Mouse (Mus musculus) mouse trophoblast stem cell (cell line): ENCODE measurements around the gene Rcc1l.

Experiments used
- in situ Hi-C, 2 experiments: fragments of 300-500 bp; cut with MseI, MboI; formaldehyde crosslinking; loops; 2 replicates in 1 of 2; 3 replicates in 1 of 2; pipeline ENCODE4 v1.15.1; 2025

Rcc1l gene

DNA sequence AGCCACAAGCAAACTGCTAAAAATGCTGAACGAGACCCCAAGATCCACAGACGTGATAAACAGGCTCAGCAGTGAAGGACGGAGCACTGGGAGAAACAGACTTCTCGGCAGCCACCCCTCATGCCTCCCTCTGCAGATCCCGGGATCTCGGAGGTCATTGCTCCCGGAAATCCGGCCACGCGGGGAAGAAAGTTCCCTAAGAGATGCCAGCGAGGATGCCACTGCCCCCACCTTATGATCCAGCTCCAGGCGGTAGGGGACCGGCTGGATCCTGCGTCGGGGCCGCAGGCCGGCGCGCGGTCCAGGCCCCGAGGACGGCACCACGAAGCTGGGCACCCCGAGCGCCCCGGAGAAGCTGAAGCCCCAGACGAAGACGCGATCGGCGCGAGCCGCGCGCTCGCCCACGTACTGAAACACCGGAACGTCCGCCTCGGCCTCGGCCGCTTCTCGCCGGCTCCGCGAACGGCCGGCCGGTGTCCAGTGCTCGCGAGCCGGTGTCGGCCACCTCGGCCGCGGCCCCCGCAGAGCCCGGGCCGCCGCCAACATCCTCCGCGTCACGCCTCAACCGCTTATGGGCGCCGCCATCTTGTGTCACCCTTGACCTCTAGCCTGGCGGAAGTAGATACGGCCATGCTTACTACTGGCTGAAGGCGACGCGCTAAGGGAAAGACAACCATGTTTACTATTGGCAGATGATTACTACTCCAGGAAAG, at the start of gene Rcc1l:
TSS of gene Rcc1l (minus strand) at position 606 of the 713 bp plus-strand sequence.
- in situ Hi-C loops, result no loop called here

- in situ Hi-C loops, result no loop called here
These were observed 48.7 kb upstream of the Rcc1l start for GRCm38 (mm10) chr5:134225110-134225901.

DNA sequence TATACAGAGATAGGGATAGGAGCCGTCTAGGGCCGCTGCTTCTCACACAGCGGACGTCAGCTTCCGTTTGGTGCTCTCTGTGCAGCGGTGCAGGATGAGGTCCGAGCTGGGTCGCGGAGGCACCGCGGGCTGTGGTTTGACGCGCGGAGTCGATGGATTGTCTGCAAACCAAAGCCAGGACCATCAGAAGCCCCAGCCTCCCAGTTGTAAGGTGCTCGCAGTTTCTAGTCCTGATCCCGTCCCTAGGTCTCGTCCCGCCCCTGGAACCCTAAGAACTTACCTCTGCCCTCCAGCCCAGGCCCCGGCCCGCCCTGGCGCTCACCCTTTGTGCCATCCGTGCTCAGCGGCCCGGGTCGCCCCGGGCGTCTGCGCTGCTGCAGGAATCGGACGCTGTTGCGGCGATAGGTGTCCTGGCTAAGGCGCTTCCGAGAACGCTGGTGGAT, 45.2 kb upstream of the Rcc1l start:
- in situ Hi-C loops, result no loop called here

GRCm38 (mm10) chr5:134221278-134221677, 44.7 kb upstream of the Rcc1l start:
- in situ Hi-C loops, result no loop called here

DNA sequence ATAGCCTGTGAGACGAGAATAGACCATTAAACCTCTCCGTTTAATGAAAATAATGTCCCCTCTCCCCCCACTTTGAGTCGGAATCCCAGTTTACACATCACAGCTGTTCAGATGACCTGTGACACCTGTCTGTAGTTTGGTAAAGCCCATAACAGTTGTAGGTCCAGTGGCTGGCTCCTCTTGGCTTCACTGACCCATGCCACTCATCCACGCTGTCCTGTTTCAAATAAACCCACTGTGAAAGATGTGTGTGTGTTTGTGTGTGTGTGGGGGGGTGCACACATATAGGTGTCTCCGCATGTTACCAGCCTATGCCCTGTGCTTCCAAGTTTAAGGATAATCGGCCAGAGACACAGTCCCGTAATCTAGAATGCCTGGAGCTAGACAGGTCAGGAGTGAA, 41.3 kb upstream of the Rcc1l start:
- in situ Hi-C loops, result no loop called here

- in situ Hi-C loops, result no loop called here
These were observed 37.6 kb upstream of the Rcc1l start for GRCm38 (mm10) chr5:134214021-134214806.

DNA sequence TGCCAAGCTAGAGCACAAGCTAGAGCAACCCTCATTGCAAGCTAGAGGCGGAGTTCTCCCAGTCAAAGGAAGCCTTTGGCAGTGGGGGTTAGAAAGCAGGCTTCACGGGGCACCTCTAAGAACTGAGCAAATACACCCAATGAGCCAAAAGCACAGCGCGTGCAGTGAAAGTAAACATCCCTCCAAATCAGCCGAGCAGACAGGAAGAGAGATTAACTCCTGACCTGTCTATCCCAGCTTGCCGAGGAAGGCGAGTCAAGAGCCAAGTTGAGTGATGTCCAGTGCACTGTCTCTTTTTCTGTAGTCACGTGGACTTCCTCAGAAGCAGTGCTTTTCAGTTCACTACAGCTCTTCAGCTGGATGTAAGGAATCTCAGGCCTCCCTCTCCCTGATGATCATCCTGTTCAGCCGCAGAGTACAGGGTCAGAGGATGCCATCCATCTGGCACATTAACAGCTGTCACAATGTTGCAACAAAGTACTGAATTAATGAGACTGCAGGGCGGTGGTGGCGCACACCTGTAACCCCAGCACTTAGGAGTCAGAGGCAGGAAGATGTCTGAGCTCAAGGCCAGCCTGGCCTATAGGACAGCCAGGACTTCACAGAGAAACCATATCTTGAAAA, 33.5 kb upstream of the Rcc1l start:
- in situ Hi-C loops, result no loop called here

DNA sequence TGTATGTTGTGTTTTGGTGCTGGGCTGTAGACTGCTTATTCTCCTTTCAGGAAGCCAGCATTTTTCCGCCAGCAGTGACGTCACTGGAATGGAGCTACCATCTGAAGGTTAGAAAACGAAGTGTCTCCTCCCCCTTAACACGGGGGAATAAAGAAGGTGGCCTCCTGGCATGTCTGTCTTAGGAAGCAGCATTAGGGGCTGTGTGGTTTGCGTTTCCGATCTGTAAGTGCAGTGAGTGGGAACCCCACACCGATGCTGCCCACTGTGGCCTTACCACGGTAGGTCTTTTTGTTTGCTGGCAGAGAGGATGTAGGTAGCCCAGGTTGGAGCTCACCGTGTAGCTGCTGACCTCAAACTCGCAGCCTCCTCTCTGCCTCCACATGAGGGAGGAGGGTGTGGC, 30.1 kb upstream of the Rcc1l start:
- in situ Hi-C loops, result no loop called here

DNA sequence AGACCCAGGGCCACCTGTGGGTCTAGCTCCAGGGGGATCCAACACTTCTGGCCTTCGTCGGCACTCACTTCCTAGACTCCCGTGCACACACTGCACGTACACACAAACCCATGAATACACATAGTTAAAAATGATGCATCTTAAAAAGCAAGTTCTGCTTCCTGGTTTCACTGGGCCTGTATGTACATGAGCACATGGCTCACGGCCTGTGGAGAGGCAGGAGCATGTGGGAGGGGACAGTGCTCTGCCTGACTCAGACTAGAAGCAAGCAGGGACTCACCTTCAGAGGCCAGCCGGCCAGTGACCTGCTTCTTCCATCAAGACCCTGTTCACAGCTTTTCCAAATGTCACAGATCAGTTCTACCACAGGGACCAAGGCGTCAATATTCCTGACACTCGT, 17.1 kb upstream of the Rcc1l start:
- in situ Hi-C loops, result no loop called here

- in situ Hi-C loops, result loop anchor here (5.0 kb wide), 1 partner anchor 154 kb away; no protein-coding TSS in a partner anchor
These were observed 12.0 kb upstream of the Rcc1l start for GRCm38 (mm10) chr5:134188571-134188970.

- in situ Hi-C loops, result loop anchor here (5.0 kb wide), 1 partner anchor 155 kb away; no protein-coding TSS in a partner anchor
These were observed 10.6 kb upstream of the Rcc1l start for GRCm38 (mm10) chr5:134186961-134187731.

- in situ Hi-C loops, result loop anchor here (5.0 kb wide), 1 partner anchor 156 kb away; no protein-coding TSS in a partner anchor
These were observed 9.5 kb upstream of the Rcc1l start for GRCm38 (mm10) chr5:134186059-134186458.

DNA sequence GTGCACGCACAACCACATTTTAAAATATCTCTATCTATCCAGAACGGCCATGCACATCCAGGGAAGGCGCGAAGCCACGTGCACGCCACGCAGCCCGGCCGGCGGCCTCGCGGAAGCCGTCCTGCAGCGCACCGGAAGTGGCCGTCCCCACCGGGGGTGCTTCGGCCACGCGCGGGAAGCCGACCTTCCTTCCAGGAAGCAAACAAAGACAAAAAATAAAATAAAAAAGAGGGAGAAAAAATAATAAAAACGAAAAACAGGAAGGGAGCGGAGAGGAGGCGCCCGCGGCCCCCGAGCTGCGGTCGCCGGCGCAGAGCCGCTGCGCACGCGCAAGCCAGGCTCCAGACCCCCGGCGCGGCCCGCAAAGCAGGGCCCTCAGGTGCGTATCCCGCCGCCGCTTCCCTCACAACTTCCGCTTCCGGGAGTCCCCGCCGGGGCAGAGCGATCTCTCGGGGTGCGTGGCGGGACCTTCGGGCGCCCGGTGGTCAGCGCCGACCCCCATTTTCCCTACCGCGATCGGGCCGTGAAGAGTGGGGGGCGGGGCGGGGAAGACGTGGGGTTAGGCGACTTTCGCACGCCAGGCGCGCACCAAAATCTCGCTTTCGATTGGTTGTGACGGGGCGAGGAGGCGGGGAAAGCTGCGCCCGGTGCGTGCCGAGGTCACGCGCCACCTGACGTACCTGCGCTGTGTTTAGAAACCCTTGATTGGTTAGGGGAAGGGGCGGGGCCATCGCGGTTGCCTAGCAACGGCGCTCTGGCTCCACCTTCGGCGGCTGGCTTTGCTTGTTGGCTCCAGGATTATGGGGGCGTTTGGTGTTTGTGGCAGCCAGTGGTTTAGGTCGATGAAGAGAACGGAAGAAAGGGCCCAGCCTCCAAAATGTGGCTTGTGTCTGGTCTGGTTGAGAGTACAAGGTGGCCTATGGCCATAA, 7.6 kb upstream of the Rcc1l start, which contains the start of gene Gtf2ird2:
TSS of gene Gtf2ird2 (plus strand) at position 140 of the 929 bp plus-strand sequence.
- in situ Hi-C loops, result no loop called here

DNA sequence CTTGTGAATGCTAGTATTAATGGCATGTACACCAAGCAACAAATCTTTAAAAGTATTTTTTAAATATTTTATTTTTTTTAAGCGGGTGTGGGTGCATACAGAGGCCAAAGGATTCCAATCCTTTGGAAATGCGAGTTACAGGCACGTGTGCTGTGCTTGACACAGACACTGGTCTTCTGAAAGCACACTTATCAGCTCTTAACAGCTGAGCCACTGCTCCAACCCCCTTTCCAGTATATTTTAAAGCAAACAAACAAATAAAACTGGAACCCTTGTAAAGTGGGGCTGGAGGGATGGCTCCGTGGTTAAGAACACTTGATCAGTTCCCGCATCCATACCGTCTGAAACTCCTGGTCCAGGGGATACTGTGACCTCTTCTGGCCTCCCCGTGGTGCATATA, 6.6 kb upstream of the Rcc1l start:
- in situ Hi-C loops, result no loop called here

GRCm38 (mm10) chr5:134182735-134183134, 6.2 kb upstream of the Rcc1l start:
- in situ Hi-C loops, result no loop called here

DNA sequence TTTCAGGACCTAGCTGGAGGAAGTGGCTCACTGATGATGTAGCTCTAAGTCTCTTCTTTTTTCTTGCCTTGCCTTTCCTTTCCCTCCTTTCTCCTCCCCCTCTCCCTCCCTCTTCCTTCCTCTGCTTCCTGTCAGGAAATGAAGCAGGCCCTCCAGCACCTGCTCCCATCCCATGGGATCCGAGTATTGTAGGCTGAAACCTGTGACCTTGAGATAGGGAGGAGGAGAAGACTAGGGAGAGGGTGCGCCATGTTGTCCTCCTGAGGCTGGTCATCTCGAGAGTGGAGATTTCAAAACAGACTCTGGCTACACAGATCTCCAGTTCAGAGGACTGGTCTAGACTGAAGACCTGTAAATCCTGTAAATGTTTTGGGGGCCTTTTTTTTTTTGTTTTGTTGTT, 5.6 kb upstream of the Rcc1l start:
- in situ Hi-C loops, result no loop called here

DNA sequence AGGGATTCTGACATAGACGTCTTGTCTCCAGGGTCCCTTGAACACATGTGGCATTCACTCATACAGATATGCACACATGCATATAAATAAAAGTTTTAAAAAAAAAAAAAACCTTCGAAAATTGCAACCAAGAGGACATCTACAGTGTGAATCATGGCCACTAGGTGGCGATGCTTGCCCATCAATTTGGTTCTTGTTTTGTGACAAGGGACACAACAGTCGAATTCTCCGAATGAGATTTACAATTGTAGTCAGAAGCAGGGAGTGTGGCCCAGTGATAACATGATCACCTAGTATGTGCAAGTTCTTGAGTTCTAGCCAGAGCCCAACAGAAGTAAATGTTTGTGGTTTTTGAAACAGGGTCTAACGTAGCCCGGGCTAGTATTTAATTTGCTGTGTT, 3.3 kb upstream of the Rcc1l start:
- in situ Hi-C loops, result no loop called here

DNA sequence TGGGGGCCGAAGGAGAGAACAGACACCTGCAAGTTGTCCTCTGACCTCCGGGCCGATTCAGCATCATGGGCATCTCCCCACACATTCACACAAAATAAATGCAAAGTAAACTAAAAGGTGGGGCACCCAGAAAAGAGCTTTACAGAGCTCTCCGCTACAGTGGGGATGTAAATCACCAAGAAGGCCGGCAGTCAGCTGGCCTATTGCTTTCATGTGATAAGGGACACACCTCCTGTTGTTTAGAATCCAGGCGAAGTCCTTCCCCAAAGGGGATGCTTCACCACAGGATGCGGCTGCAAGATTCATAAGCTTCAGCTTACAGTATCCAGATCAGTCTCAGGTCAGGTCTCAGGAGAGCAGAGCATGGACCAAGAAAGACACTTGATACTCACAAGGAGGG, 2.0 kb upstream of the Rcc1l start:
- in situ Hi-C loops, result no loop called here

DNA sequence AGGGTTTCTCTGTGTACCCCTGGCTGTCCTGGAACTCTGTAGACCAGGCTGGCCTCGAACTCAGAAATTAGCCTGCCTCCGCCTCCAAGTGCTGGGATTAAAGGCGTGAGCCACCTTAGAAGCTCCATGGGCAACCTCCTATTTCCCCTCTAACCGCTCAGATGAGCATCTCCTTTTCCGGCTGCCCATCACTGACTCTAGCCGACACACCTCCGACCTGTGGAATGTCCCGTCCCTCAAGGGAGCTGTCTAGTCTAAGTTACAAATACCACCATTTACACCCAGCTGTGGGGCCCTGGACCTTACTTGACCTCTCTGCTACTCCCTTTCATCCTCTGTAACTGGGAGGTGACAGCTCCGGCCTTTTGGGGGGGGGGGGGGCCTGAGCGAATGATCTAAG, 878 bp downstream of the Rcc1l start:
- in situ Hi-C loops, result no loop called here

DNA sequence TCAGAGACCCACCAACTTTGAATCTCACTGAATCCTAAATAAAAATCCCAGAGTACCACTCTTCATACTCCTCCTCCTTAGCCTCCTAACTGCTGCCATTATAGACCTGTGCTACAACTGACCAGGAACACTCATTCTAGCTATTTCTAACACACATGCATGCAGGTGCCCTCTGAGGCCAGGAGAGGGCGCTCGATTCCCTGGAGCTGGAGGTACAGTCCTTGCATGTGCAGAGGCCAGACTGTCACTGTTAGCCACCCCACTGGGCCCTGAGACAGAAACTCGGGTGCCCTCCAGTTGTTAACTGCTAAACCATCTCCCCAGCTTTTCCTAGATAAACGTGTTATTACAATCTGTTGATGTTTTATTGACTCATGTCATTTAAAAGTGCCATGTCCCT, 3.4 kb downstream of the Rcc1l start:
- in situ Hi-C loops, result no loop called here
